Mouse (Mus musculus) cerebellum, postnatal 10 days (tissue): ENCODE data around the gene Crebbp.
"Not testable (repeated sequence)": the region's sequence is repeated elsewhere in the genome, so short reads cannot be mapped to it uniquely, and the experiment has no call there.

Experiments
- DNase-seq, 2 experiments: peaks; one replicate each; pipeline ENCODE4 v3.0.0; 2021; ENCODE audit warnings: mixed read lengths in 2 of 2

Crebbp gene

GRCm38 (mm10) chr16:4213799-4214551 lies at the start of gene Crebbp:
Gene Crebbp, minus strand, starts transcription at chr16:4213997.
- DNase-seq: peak; percentile 99

- DNase-seq: no peak
Measured at GRCm38 (mm10) chr16:4263486-4263885, 49.7 kb upstream of the Crebbp start.

DNA sequence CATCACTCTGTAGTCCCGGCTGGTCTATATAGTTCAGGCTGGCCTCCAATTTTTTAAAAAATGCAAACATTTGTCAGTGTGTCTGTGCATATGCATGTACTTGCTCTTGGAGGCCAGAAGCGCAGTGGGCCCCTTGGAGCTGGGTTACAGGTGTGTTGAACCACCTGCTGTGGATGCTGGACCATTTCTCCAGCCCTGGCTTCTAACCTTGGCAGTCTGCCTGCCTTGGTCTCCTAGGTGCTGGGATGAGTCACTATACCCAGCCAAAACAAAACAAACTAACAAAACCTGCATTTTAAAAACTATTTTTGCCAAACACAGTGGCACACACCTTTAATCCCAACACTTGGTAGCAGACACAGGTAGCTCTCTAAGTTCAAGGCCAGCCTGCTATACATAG lies 43.7 kb upstream of the Crebbp start:
- DNase-seq: peak; percentile 26 to 38

DNA sequence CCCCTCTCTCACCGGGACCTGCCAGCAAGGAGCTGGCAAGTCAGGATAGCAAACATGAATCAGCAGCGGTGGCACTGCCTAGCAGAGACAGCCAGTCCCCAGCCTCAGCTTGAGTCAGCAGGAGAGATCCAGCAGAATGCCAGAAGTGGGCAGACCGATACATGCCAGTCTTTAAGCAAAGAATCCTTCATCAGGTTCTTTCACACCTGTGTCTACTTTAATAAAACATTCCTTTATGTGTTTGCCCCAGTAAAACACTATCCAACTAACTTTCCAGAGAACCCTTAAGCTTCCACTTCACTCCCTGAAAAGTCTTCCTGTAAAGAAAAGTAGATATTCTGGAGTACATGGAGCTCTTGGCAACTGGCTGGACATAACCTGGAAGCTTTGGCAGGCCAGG lies 35.0 kb upstream of the Crebbp start:
- no peak for DNase-seq

DNA sequence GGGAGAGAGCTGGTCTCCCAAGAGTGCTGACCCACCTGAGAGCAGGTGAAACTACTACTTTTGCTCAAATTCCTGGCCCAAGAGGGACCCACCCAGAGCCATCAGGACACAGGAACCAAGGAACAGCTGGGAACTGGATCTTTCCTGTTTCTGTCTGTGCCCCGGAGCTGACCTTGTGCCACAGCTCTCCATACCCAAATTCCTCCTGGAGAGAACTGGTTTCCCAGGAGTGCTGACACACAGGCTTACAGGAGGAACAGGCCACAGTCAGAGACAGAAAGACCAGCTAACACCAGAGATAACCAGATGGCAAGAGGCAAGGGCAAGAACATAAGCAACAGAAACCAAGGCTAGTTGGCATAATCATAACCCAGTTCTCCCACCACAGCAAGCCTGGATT lies 31.4 kb upstream of the Crebbp start:
- not testable (repeated sequence) for DNase-seq

DNA sequence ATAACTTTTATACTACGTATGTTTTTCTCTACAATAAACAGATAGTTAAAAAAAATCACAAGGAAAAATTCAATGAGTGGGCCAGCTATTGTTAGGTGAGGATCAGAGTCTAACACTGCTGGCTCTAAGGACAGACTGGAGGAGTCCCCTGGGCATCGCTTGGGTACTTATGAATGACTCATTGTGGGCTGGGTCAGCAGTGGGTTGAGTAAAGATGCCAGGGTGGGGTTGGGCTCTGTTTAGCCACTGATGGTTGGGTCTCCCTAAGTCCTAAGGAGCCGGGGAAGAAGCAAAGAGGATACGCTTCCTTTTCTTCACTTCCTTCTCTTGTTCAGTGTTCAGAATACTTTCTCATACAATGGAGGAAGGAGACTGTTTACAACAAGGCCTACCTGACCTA lies 22.3 kb upstream of the Crebbp start:
- no peak for DNase-seq

DNA sequence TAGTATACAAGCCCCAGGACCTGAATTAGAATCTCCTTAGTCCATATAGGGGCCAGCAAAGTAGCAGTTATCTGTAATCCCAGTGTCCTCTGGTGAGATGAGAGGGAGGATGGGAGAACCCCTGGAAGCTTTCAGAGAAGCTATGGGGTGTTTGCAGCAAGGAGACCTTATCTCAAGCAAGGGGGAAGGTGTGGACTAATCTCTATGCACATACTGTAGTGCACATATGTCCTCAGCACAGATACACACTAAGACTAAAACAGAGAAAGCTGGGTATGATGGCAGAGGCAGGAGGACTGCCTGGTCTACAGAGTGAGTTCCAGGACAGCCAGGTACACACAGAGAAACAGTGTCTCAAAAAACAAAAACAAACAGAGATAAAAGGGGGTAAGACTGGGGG lies 21.8 kb upstream of the Crebbp start:
- DNase-seq: no peak

GRCm38 (mm10) chr16:4225841-4226240 lies 12.0 kb upstream of the Crebbp start:
- no peak for DNase-seq

- peak; percentile 49 to 53 for DNase-seq
Measured at GRCm38 (mm10) chr16:4214631-4215240, 939 bp upstream of the Crebbp start.

- peak; percentile 85 to 88 for DNase-seq
Measured at GRCm38 (mm10) chr16:4212963-4213798, 616 bp downstream of the Crebbp start.

DNA sequence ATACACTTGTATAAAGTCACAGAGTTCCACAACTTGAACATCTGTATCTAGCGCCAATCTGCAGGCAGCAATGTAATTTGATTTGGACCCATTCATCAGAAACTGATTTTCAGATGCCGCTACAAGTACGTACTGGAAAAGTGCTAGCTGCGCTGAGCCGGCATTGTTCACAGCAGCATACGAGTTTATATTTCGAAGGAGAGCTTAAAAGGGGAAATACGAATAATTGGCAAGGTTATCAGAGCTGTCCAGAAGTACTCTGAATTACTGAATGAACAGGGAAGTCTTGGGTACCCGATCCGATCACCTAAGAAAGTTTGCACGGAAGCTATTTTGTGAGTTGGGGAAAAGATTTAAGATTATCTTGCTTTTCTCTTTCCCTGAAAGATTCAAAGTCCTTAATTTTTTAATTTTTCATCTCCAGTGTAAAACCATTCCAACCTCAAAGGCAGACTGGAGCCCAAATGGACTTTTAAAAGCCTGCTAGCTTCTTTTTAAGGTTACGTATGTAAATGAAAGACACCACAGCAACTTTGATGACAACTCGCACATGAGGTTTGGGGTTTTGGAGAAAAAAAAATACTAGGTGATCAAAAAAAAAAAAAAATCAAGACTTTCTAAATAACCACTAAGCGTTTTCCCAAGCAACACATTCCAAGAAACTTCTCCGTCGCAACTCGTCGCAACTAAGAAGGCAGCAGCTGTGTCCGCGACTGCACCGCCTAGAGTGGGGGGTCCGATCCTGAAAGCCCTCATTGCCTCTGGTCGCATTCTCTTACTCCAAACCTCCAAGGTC lies 1.4 kb downstream of the Crebbp start:
- DNase-seq: no peak

DNA sequence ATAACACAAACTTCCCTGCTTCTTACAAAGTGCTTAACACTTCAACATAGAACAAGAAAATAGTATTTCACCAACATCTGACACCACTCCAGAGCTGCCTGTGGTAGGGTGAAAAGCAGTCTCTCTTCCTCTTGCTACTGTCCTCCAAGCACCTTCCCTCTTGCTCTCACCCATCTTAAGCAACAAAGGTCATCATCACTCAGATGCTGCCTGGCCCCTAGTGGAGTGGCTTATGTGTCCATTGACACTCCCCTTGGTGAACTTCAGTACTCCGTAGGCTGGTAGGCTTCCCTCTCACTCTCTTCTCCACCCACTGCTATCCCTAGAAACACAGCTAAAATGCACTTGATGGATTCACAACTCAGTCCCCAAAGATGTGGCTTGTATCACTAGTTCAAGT lies 3.5 kb downstream of the Crebbp start:
- DNase-seq: no peak

GRCm38 (mm10) chr16:4203592-4203991 lies 10.2 kb downstream of the Crebbp start:
- no peak for DNase-seq

DNA sequence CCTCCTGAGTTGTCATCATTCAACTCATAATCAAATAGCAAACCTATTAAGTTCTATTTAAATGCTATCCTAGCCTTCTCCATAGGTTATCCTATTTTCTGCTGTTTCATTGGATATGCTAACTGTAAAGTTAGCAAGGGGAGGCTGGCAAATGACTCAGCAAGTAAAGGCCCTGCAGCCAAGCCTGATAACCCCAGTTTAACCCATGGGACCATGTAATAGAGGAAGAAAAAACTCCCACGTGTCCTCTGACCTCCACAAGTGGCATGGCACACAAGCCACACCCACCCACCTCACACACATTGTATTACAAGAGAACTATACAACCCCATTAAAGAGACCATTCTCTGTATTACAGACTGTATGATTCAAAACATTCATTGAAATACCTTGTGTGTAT lies 13.8 kb downstream of the Crebbp start:
- no peak for DNase-seq

GRCm38 (mm10) chr16:4199566-4199965 lies 14.2 kb downstream of the Crebbp start:
- no peak for DNase-seq

- no peak for DNase-seq
Measured at GRCm38 (mm10) chr16:4198004-4198403, 15.8 kb downstream of the Crebbp start.

GRCm38 (mm10) chr16:4190166-4190565 lies 23.6 kb downstream of the Crebbp start:
- no peak for DNase-seq

GRCm38 (mm10) chr16:4175134-4175533 lies 38.7 kb downstream of the Crebbp start:
- no peak for DNase-seq

- DNase-seq: no peak
Measured at GRCm38 (mm10) chr16:4169530-4169929, 44.3 kb downstream of the Crebbp start.

- peak; percentile 15 to 23 for DNase-seq
Measured at GRCm38 (mm10) chr16:4168476-4168875, 45.3 kb downstream of the Crebbp start.

- DNase-seq: no peak
Measured at GRCm38 (mm10) chr16:4160898-4161247, 52.9 kb downstream of the Crebbp start.

DNA sequence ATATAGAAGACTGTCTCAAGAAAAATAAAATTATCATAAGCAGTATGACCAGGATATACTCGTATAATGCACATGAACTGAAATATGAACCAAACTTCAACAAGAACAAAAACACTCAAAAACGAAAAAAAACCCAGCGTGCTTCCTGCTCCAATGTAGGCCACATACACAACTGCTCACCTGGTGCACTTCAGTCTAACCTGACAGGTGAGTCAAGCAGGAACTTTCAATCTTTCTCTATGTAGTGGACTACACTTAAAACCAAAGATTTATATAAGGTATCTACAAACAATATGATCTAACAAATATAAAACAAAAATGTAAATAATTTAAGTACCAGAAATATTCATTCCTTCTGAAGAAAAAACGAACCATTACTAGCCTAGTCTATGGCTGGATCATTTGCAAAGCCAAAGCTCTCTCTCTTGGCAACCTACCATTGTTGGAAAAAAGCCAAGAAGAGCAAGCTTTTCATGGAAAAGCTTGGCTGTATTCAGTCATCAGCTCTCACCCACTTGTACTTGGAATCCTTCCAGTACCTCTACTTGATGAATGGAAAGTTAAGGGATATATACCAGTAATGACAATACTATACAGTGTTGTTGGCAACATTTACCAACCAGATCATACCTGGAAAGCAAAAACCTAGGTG lies 53.4 kb downstream of the Crebbp start:
- peak; percentile 85 to 95 for DNase-seq
